Mouse (Mus musculus) large intestine, adult 2 months (tissue): ENCODE results near the gene Lpin1. TPM values are rescaled to one million over a fixed set of nuclear protein-coding genes. Genes with fewer than 3 reads are reported as not detected.

Experiments
- DNase-seq: peaks from one replicate; pipeline ENCODE4 v3.0.0-alpha.2; 2012; ENCODE audit warnings: low read depth, low spot score
- WGBS: fragments of 180-500 bp; shearing (Covaris S2); methylation state at CpG from one replicate; pipeline ENCODE4 v1.1.7; 2018; 5-methylcytosine and 5-hydroxymethylcytosine counted together
- polyA plus RNA-seq: library from polyadenylated mRNA; depleted of rRNA; stranded (reverse); fragments of >200 nt; gene quantifications from 2 replicates; pipeline ENCODE4 v1.2.3, GENCODE M21; 2012

Gene Lpin1
- polyA plus RNA-seq, 1 experiment: 4.9 TPM

DNA sequence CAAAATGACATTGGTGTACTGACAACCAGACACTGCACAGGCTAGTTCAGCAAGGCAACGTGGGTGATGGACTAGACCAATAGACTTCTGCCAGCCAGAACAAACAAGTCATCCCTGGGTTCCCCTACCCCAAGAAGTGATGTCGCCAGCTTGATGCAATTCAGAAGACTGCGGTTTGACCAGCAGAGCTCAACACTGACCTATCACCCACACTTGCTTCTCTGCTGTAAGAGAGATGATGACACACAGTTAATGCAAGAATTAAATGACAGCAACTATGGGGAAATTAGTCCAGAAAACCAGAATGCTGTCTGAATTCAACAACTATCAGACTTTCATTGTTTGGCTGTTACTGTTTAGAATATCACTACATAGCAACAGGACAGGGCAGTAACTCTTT lies 9.5 kb upstream of the Lpin1 start:
- no peak for DNase-seq
- 82% methylated on average over 3 of the region's 3 CpGs for WGBS

DNA sequence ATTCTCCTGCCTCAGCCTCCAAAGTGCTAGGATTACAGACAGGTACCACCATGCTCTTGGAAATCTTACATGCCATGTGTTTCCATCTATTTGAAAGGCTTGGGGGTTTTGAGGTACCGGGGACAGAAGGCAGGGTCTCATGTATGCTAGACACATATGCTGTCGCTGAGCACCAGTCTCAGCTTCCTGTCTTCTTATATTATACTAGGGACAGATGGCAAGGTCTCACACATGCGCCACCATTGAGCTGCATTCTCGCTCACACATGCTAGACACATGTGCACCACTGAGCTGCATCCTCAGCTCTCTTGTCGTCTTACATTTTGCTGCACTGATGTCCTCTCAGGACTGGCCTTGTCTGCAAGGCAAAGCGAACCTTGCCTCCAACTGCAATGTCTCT lies 8.7 kb upstream of the Lpin1 start:
- DNase-seq: no peak
- WGBS: 89% methylated on average over 6 of the region's 6 CpGs

DNA sequence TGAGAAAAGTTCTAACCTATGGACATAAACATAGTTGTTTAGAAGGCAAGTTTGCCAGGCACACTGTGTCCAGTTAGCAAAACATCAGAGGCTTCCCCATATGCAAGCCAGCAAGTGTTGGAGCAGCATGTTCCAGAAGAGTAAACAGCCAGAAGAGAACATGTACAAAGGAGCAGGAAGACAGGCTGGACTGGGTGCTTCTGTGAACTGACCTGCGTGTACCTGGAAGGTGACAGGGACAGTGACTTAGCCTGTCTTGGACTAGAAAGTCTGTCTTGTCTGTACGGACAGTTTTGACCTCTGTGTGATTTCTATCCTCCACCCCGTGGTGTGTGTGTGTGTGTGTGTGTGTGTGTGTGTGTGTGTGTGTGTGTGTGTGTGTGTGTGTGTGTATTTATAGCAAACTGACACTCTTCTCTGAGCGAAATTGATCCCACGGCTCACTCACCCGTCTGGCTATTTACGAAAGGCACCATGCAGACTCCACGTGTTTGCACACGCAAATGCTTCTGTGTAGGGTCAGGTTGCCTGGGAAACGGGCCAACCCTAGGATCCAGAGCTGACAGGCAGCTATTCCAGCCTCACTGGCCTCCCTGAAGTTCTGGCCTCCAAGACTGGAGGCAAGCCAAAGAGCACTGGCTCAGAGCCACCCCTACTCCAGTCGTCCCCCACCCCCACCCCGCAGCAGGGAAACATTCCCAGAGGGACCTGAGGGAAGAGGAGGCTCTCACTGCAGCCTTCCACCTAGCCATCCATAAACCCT lies 7.9 kb upstream of the Lpin1 start:
- WGBS: 13% methylated on average over 12 of the region's 12 CpGs
- DNase-seq: peak; percentile 19

DNA sequence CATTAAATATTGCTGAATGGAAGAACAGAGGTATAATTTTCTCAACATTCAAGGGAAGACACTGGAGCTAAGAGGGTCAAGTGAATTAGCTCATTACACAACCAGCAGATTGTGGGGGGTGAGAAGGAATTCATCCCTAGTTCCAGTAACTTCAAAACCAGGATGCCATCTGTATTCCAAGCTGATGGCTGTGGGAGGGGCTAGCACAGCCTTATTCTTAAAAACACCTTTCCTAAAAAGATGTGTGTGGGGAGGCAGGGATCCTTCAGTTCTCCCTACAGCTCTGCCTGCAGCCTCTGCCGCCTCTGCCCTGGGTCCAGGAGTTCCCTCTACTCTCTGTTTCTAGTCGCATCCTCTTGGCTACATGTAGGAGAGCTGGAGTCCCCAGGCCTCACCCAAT lies 5.0 kb upstream of the Lpin1 start:
- WGBS: 88% methylated on average over 2 of the region's 2 CpGs
- no peak for DNase-seq

DNA sequence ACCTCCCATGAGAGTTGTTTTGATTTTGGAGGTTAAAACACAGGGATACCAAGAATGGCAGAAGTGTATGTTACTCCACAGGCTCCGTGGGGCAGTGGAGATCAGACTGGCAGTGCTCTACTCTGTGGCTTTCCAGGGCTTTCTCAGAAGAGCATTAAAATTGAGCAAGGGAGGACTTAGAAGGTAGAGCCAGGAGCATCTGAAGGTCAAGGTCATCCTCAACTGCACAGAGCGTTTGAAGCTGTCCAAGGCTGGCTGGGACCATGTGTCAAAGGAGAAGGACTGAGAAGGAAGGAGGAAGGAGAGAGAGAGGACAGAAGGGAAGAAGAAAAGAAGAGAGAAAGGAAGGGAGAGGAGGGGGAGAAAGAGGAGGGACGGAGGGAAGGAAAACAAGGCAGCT lies 3.8 kb upstream of the Lpin1 start:
- WGBS: 40% methylated on average over 3 of the region's 3 CpGs
- no peak for DNase-seq

DNA sequence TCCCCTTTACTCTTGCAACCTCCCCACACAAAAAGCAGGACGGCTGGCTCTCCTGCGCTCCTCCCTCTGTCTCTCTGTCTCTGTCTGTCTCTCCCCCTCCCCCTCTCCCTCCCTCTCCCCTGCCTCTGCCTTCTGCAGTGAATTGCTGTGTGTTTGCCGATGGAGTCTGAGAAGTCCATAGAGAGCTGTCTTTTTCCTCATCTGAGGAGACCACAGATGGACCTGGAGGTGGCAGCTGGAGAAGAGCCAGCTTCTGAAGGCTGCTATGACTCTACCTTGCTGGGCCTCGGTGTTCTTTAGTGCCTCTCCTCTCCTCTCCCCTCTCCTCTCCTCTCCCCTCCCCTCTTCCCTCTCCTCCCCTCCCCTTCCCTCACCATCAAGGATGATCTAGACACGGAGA lies 5.1 kb downstream of the Lpin1 start:
- 57% methylated on average over 5 of the region's 5 CpGs for WGBS
- DNase-seq: no peak

DNA sequence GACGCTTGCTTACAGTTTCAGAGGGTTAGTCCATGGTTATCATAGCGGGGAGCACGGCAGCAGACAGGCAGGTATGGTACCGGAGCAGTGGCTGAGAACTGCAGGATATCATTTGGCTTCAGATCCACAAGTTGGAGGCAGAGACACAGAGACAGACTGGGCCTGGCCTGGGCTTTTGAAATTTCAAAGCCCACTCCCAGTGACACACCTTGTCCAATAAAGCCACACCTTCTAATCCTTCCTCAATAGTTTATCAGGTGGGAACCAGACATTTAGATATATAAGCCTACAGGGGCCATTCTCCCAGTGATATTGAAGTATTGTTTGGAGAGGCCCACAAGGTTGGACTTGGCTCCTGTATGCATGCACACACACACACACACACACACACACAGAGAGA lies 8.5 kb downstream of the Lpin1 start:
- DNase-seq: no peak
- 64% methylated on average over 4 of the region's 4 CpGs for WGBS

DNA sequence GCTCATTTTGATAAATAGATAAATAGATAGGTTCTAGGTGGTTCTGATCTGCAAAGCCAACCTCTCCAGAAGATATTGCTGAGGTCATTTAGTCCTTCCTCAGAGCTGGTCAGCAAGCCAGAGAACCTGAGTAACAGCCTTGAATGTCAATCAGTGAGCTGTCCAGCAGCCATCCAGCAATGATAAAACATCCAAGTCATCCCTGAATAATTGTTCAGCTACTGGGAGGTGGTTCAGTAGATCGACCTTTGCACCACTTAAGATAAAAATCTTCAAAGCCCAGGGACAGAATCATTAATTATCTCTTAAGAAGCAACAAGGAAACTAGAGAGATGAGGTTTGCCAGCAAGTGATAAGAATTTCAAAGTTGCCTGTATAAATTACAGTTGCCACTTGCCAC lies 10.4 kb downstream of the Lpin1 start:
- WGBS: 39% methylated on average over 1 of the region's 1 CpGs

DNA sequence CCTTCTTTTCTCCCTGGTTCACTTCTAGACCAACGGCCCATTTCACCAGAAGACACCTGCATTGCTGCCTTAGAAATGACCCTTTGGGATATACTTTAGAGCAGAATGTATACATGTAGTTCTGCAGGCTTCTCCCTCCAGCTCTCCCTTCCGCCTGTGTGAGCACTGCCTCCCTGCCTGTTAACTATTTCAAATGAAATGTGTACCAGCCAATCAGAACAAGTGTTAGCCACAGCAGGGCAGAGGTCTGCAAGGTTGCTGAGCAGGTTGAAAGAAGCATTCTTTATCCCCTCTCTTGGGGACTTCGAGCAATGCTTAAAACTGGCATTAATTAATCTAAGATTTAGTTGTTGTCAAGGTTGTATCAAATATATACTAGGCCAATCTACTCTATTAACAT lies 11.4 kb downstream of the Lpin1 start:
- no peak for DNase-seq
- WGBS: 83% methylated on average over 3 of the region's 3 CpGs

More for the DNA sequence above, 10.4 kb downstream of the Lpin1 start:
- no peak for DNase-seq

DNA sequence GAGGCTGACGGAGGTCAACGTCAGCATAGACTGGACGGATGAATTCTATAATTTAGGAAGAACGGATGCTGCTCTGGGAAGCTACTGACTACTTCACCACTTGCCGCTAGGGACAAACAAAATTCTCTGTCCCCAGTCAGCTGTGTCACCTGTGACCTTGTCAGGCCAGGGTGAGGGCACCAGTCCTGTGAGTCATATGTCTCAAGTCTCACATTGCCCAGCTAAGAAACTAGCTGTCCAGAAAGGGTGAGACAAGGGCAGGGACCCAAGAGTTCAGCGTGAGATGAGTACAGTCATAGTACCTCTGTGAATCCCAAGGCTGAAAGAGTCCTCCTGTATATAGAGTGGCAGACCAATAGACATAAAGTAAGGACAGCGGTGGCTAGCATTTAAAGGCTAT lies 17.0 kb downstream of the Lpin1 start:
- 92% methylated on average over 7 of the region's 7 CpGs for WGBS
- no peak for DNase-seq

DNA sequence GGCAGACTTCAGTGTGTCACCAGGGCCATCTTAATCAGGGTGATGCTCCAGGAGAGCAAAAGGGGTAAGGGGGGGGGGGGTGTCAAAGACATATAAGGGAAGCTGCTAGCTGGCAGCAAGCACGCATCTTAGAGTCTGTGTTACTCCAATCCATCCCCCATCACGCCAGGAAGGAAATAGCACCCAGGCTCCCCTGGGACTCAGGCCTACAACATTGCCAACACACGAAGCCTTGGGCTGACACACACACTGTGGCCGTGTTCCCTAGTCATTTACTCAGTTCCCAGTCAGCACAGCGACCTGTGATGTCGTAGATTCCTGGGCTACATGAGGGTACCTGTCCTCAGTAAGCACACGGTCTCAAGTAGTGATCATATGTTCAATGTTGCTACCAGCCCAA lies 17.8 kb downstream of the Lpin1 start:
- no peak for DNase-seq
- WGBS: 87% methylated on average over 7 of the region's 7 CpGs

DNA sequence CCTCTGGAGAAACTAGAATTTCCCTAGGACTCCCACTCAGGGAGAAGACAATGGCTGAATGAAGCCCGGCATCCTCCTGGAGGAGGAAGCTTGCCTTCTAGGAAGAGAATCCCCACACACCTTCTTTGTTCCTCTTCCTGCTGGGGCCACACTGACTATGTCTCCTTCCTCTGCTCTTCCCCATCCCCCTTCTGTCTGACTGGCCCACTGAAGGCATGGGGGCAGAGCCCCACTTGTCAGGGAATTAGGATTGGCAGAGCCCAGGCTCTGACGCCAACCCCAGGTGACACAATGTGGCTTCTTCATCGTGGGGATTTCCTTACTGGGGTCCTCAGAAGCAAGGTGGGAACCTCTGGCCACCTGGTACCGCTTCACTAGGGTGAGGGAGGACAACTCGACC lies 18.3 kb downstream of the Lpin1 start:
- DNase-seq: no peak
- WGBS: 80% methylated on average over 5 of the region's 5 CpGs

DNA sequence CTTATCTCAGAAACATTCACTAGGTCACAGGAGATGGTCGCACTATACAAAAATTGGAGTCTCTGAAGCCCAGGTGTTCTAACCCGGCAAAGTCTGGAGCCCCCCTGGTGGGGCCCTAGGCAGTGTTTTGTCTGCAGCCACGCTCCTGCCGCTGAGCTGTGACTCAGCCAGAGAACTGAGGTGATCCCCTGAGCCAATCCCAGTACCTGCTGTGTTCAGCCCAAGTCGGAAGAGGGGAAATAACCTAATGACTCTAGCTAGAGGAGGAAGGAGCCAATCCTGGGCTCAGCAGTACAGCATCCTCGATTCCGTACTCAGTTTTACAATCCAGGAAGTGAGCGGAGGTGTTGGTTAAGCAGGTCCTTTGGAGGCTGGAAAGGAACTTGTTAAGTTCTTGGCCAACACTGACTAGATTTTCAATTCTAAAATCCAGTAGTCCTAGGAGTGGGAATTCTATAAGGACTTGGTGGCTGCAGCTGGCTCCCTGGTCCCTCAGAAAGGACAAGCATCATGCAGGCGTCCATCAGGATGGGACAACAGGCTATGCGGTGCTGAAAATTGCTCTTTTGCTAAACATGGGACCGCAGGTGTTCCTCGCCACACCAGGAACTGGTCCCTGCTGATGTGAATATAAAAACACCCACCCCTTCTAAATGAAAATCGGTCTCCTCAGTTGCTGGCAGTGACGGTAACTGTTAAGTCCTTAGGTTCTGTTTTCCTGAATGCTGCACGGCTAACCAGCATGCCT lies 19.1 kb downstream of the Lpin1 start:
- 5% methylated on average over 15 of the region's 15 CpGs for WGBS

DNA sequence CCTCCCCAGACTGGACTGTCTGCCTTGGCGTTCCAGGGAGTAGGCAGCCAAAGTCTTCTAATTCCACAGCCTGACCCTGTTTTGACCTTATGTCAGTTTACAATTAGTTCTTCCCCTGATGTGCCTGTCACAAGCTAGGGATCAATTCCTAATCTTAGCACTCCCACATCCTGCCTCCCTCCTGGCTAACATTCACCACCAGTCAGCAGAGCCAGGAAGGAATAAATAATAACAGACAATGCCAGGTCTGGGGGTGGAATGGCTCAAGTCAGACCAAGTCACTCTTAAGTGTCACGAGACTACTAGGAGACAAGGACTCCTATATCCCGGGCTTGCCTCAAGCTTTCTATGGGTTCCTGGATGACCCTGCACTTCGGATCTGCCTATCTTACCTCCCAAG lies 20.8 kb downstream of the Lpin1 start:
- 25% methylated on average over 4 of the region's 4 CpGs for WGBS
- DNase-seq: no peak

More for the DNA sequence above, 19.1 kb downstream of the Lpin1 start:
- peak; percentile 82 for DNase-seq

DNA sequence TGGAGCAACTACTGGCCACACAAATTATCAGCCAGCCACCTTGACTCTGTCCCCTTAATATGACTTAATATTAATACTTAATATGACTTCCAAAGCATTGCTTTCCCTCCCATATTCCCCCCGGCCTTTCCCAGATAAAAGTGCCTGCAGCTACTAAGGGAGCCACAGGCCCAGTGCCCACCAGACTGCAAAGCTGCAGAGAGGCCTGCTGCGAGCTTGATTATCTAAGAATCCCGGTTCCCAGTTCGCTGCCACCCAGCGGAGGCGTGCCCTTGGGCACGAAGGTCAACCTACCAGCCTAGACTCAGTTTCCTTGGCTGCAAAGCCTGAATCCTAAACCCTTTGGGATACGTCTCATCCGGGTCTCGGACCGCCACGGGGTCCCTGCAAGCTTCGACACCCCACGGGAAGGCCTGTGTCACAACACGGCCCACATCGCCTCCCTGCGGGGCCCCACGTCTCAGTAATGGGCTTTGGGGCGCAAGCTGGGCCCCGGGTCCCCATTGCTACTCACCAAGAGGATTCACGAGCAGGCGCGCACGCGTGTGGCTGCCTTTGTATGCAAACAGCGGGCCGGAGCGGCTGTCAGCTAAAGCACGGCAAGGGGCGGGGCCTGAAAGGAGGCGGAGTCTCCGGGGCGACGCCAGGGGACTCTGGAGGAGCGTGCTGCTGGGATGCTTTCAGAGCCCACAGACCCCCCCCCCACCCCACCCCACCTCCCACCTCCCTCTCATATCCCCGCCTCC lies 21.4 kb downstream of the Lpin1 start:
- WGBS: under 1% methylated on average over 36 of the region's 36 CpGs
- DNase-seq: peak; percentile 67

DNA sequence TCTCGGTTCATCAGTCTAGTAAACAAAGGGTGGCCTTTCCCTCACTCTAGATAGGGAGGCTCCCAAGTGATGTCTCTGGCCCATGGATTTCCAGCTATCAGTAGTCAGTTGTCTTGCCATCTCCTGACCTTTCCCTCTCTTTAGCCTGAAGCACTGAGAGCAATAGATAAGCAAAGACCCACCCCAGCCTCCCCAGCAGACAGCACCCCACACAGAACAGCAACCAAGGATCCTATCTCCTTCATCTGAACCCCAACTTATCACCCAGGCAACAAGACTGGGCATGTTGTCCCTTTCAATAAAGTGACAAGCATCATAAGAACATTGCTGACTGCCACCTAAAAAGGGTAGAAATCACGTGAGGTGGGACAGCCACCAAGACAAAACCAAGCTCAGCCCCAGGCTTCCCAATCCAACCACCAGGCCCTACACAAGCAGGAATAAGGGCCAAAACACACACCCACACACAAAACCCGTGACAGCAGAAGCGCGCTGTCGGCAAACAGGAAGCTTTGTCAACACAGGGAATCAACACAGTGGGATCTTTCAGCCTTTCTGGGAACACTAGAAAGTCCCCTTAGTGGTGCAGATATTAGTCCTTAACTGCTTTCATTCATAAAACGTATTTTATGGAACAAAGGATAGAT lies 22.2 kb downstream of the Lpin1 start:
- WGBS: 10% methylated on average over 7 of the region's 7 CpGs
- DNase-seq: no peak

DNA sequence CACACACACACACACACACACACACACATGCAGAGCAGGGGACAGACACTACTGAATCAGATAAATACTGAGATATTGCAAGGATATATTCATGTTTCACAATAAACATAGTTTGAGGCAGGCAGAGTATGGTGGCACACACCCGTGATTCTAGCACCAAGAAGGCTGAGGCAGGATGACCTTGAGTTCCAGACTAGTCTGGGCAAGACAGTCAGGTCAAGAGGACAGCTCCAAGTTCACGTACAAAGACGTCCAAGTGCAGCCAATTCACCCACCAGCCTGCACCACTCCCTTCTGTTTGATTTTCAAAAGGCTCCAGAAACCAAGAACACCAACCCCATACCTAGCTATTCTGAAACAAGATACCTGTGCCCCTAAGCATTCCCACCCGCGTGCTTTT lies 23.0 kb downstream of the Lpin1 start:
- 61% methylated on average over 5 of the region's 5 CpGs for WGBS
- DNase-seq: no peak

DNA sequence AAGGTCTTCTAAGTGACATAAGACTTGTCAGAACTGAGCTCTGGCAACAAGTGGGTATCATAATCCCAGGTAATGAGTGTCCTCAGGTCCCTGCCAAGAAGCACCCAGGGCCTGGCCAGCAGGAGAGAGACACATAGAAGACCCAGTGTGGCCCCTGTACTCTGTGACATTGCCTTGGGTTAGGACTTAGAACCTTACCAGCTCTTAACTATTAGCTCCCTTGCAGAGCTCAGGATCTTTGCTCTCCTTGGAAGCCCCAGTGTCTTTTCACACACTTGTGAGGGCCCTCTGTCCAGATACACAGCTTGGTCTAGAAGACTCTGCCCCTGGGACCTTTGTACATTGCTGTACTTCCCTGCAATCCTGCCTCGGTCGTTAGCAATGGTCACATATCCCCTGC lies 23.7 kb downstream of the Lpin1 start:
- 61% methylated on average over 2 of the region's 2 CpGs for WGBS
- DNase-seq: no peak

DNA sequence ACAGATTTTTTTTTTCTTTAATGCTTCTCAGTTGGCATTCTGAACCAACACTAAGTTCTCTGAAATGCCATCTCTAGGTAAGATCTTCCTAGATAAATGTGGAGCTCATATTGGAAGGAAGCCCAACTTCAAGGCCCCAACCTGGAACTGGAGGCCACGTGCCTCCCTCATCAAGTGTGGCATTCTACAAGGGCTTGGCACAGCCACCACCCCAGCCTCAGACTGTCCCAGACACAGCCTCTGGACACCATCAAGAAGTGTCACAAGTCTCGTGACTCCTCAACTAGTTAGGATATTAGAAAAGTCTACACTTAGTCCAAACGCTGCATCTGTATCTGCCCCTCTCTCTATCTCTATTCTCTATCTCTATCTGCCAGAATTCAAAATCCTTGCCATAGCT lies 25.8 kb downstream of the Lpin1 start:
- no peak for DNase-seq
- 67% methylated on average over 3 of the region's 3 CpGs for WGBS

DNA sequence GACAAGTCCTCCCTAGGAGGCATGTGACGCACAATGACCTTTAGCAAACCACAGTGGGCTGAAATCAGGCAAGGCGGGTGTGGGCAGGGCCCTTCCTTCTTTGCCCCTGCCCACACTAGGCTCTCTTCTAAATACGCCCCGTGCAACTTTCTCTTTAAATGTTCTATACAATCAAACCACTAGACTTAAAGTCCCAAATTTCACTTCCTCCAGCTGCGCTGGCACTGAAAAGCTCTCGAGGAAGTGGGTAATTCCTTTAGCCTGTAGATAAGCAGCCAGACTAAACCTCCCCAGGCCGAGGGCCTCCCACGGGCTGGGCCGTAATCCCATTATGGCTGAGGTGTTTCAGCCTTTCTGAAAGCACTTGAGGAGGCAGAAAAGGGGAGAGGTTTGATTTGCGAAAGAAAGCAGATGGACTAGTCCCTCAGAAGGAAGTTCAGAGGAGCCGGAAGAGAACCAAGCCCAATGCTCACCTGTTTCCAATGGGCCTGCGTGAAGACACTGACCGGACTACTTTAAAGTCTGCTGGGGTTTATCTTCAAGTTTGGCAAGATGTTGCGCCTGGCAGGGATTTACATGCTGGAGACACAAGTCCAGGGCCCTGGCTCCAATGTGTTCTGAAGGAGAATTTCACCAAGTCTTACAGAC lies 26.6 kb downstream of the Lpin1 start:
- DNase-seq: no peak
- 18% methylated on average over 14 of the region's 14 CpGs for WGBS
